Mouse (Mus musculus) neural tube, embryonic 11.5 days (tissue): ENCODE results near the gene Wfdc5. TPM values are rescaled to one million over a fixed set of nuclear protein-coding genes. Genes with fewer than 3 reads are reported as not detected.
"Not testable (repeated sequence)": the region's sequence is repeated elsewhere in the genome, so short reads cannot be mapped to it uniquely, and the experiment has no call there.

Experiments used
- ATAC-seq: fragments of 200-750 bp; cut with Nextera tagmentation; 2 replicates; pipeline ENCODE4 v1.8.0; 2017; ENCODE audit warnings: moderate number of reproducible peaks, mild to moderate bottlenecking, moderate TSS enrichment, moderate library complexity; ENCODE audit not compliant: insufficient read depth, low FRiP score, low TSS enrichment
- DNase-seq: peaks from one replicate; pipeline ENCODE4 v3.0.0-alpha.2; 2015; ENCODE audit warnings: low spot score
- H3K27ac ChIP-seq: fragments of 300-500 bp; sonication (generic); 2 replicates; pipeline ENCODE4 v1.5.1; 2014; ENCODE audit warnings: low read depth, mild to moderate bottlenecking, low read length
- H3K27me3 ChIP-seq: fragments of 300-500 bp; sonication (generic); 2 replicates; pipeline ENCODE4 v1.6.1; 2014; ENCODE audit warnings: mild to moderate bottlenecking, low read length, mixed read lengths; ENCODE audit not compliant: control insufficient read depth, insufficient read depth
- H3K36me3 ChIP-seq: fragments of 300-500 bp; sonication (generic); 2 replicates; pipeline ENCODE4 v1.6.1; 2014; ENCODE audit warnings: mild to moderate bottlenecking, low read length, moderate library complexity, mixed read lengths; ENCODE audit not compliant: control insufficient read depth, insufficient read depth
- H3K4me1 ChIP-seq: fragments of 300-500 bp; sonication (generic); 2 replicates; pipeline ENCODE4 v1.6.1; 2014; ENCODE audit warnings: low read length, mixed read lengths; ENCODE audit not compliant: control insufficient read depth, insufficient read depth
- H3K4me2 ChIP-seq: fragments of 300-500 bp; sonication (generic); 2 replicates; pipeline ENCODE4 v1.6.1; 2014; ENCODE audit warnings: low read depth, mild to moderate bottlenecking, moderate library complexity
- H3K4me3 ChIP-seq: fragments of 300-500 bp; sonication (generic); 2 replicates; pipeline ENCODE4 v1.5.1; 2014; ENCODE audit warnings: low read depth, low read length
- H3K9ac ChIP-seq: fragments of 300-500 bp; sonication (generic); 2 replicates; pipeline ENCODE4 v1.6.1; 2014; ENCODE audit warnings: mild to moderate bottlenecking, low read length
- H3K9me3 ChIP-seq: fragments of 300-500 bp; sonication (generic); 2 replicates; pipeline ENCODE4 v1.6.1; 2016; ENCODE audit warnings: low read length; ENCODE audit not compliant: control insufficient read depth
- WGBS: fragments of 180-500 bp; shearing (Covaris S2); extraction: QIAGEN DNeasy Blood & Tissue Kit; methylation state at CpG from one replicate; pipeline ENCODE4 v1.1.7; 2014; 5-methylcytosine and 5-hydroxymethylcytosine counted together
- polyA plus RNA-seq: library from polyadenylated mRNA; unstranded; fragments of >200 nt; fragmentation: Nextera tagmentation; extraction: Ambion mirVana; gene quantifications from 2 replicates; pipeline ENCODE4 v1.2.1, GENCODE M21; 2014

Gene Wfdc5
- polyA plus RNA-seq, result not detected in 2 replicates

GRCm38 (mm10) chr2:164182692-164183255 lies at the start of gene Wfdc5:
Gene Wfdc5, minus strand, starts transcription at chr2:164182742.
- no peaks in the 10 kb centered on the region for H3K36me3 ChIP-seq
- 79% methylated on average over 7 of the region's 7 CpGs for WGBS

GRCm38 (mm10) chr2:164228361-164229070 lies 46.0 kb upstream of the Wfdc5 start:
- no peak overlapping the region for H3K4me2 ChIP-seq
- no peaks in the 10 kb centered on the region for H3K4me1 ChIP-seq
- ATAC-seq (no peak), DNase-seq (no peak)
- no peak overlapping the region for H3K4me3 ChIP-seq
- H3K9me3 ChIP-seq, result no peaks in the 10 kb centered on the region
- WGBS, result 88% methylated on average over 8 of the region's 8 CpGs
- no peak overlapping the region for H3K27ac ChIP-seq
- H3K36me3 ChIP-seq, result no peaks in the 10 kb centered on the region
- H3K27me3 ChIP-seq, result no peaks in the 10 kb centered on the region
- no peak overlapping the region for H3K9ac ChIP-seq

More at GRCm38 (mm10) chr2:164182692-164183255, at the start of gene Wfdc5:
- no peak within 1 kb of the TSS for H3K4me3 ChIP-seq
- no peak within 1 kb of the TSS for H3K4me2 ChIP-seq
- no peak within 1 kb of the TSS for H3K27ac ChIP-seq
- no peaks in the 10 kb centered on the region for H3K4me1 ChIP-seq
- no peaks in the 10 kb centered on the region for H3K9me3 ChIP-seq
- no peak within 1 kb of the TSS for H3K9ac ChIP-seq
- no peak for DNase-seq
- no peaks in the 10 kb centered on the region for H3K27me3 ChIP-seq
- no peak for ATAC-seq

GRCm38 (mm10) chr2:164221522-164221921 lies 39.0 kb upstream of the Wfdc5 start, which contains the start of gene Wfdc15b:
Gene Wfdc15b, minus strand, starts transcription at chr2:164221660.
- H3K9me3 ChIP-seq, result no peaks in the 10 kb centered on the region
- no peak within 1 kb of the TSS for H3K4me3 ChIP-seq
- WGBS, result 82% methylated on average over 11 of the region's 11 CpGs
- H3K36me3 ChIP-seq, result no peaks in the 10 kb centered on the region
- ATAC-seq, result no peak
- H3K27me3 ChIP-seq, result no peaks in the 10 kb centered on the region
- no peak within 1 kb of the TSS for H3K9ac ChIP-seq
- H3K27ac ChIP-seq, result no peak within 1 kb of the TSS
- no peak for DNase-seq
- no peak within 1 kb of the TSS for H3K4me2 ChIP-seq
- H3K4me1 ChIP-seq, result no peaks in the 10 kb centered on the region

- Histone ChIP-seq H3K9ac (no peak overlapping the region), H3K4me2 (no peak overlapping the region), H3K4me1 (no peaks in the 10 kb centered on the region), H3K4me3 (no peak overlapping the region), H3K27me3 (no peaks in the 10 kb centered on the region), H3K27ac (no peak overlapping the region), H3K9me3 (no peaks in the 10 kb centered on the region), H3K36me3 (no peaks in the 10 kb centered on the region)
- no peak for DNase-seq
- 85% methylated on average over 9 of the region's 9 CpGs for WGBS
- ATAC-seq, result no peak
These were observed 36.8 kb upstream of the Wfdc5 start for GRCm38 (mm10) chr2:164219295-164219694.

- H3K27me3 ChIP-seq, result no peaks in the 10 kb centered on the region
- no peak for ATAC-seq
- no peaks in the 10 kb centered on the region for H3K4me1 ChIP-seq
- no peaks in the 10 kb centered on the region for H3K9me3 ChIP-seq
- H3K4me2 ChIP-seq, result no peak overlapping the region
- H3K27ac ChIP-seq, result no peak overlapping the region
- WGBS, result 85% methylated on average over 5 of the region's 5 CpGs
- no peak overlapping the region for H3K4me3 ChIP-seq
- H3K9ac ChIP-seq, result no peak overlapping the region
- no peaks in the 10 kb centered on the region for H3K36me3 ChIP-seq
- no peak for DNase-seq
These were observed 30.2 kb upstream of the Wfdc5 start for GRCm38 (mm10) chr2:164212711-164213110.

GRCm38 (mm10) chr2:164210892-164211291 lies 28.4 kb upstream of the Wfdc5 start:
- 91% methylated on average over 4 of the region's 4 CpGs for WGBS
- no peaks in the 10 kb centered on the region for H3K4me1 ChIP-seq

GRCm38 (mm10) chr2:164206676-164207075 lies 24.1 kb upstream of the Wfdc5 start:
- no peak overlapping the region for H3K27ac ChIP-seq
- DNase-seq, result no peak
- H3K4me2 ChIP-seq, result no peak overlapping the region
- H3K9me3 ChIP-seq, result no peaks in the 10 kb centered on the region
- H3K4me1 ChIP-seq, result no peaks in the 10 kb centered on the region
- H3K36me3 ChIP-seq, result no peaks in the 10 kb centered on the region
- H3K27me3 ChIP-seq, result no peaks in the 10 kb centered on the region
- H3K9ac ChIP-seq, result no peak overlapping the region
- ATAC-seq, result no peak
- H3K4me3 ChIP-seq, result no peak overlapping the region
- 81% methylated on average over 4 of the region's 4 CpGs for WGBS

More at GRCm38 (mm10) chr2:164210892-164211291, 28.4 kb upstream of the Wfdc5 start:
- H3K9me3 ChIP-seq, result no peaks in the 10 kb centered on the region
- ATAC-seq, result no peak
- H3K9ac ChIP-seq, result no peak overlapping the region
- H3K4me2 ChIP-seq, result no peak overlapping the region
- H3K27me3 ChIP-seq, result no peaks in the 10 kb centered on the region
- no peak overlapping the region for H3K27ac ChIP-seq
- DNase-seq, result no peak
- H3K4me3 ChIP-seq, result no peak overlapping the region
- no peaks in the 10 kb centered on the region for H3K36me3 ChIP-seq

GRCm38 (mm10) chr2:164206011-164206410 lies 23.5 kb upstream of the Wfdc5 start:
- H3K27ac ChIP-seq, H3K9ac ChIP-seq, H3K4me2 ChIP-seq, H3K27me3 ChIP-seq, H3K9me3 ChIP-seq, H3K4me3 ChIP-seq, DNase-seq, H3K4me1 ChIP-seq, ATAC-seq, H3K36me3 ChIP-seq: not testable (repeated sequence)
- WGBS, result 90% methylated on average over 10 of the region's 10 CpGs
